Mouse (Mus musculus) G1E (cell line): ENCODE measurements around the gene Colec11. TPM values are rescaled to one million over a fixed set of nuclear protein-coding genes. Genes with fewer than 3 reads are reported as not detected.

Experiments
- ATAC-seq: 2 replicates; pipeline ENCODE4 v1.8.0; 2016; ENCODE audit warnings: mild to moderate bottlenecking; ENCODE audit not compliant: insufficient number of reproducible peaks, poor library complexity, low FRiP score, severe bottlenecking; ENCODE audit errors: extremely low read depth
- DNase-seq: peaks from one replicate; pipeline ENCODE4 v3.0.0; 2012; ENCODE audit warnings: low spot score
- H3K27me3 ChIP-seq: 2 replicates; pipeline ENCODE4 v1.6.1; 2012; ENCODE audit warnings: mild to moderate bottlenecking, low read length, inconsistent platforms; ENCODE audit not compliant: insufficient read depth
- H3K36me3 ChIP-seq: replicated peaks from 2 replicates; pipeline ENCODE3; 2012; ENCODE audit warnings: mild to moderate bottlenecking, inconsistent platforms
- H3K4me1 ChIP-seq: 2 replicates; pipeline ENCODE4 v1.6.1; 2012; ENCODE audit warnings: low read depth, low read length, inconsistent platforms, mixed read lengths; ENCODE audit not compliant: insufficient read depth
- H3K4me3 ChIP-seq: 2 replicates; pipeline ENCODE4 v1.5.1; 2012; ENCODE audit warnings: low read depth, mild to moderate bottlenecking, inconsistent platforms, low read length, moderate library complexity, mixed read lengths
- H3K9me3 ChIP-seq: replicated peaks from 2 replicates; pipeline ENCODE4 v1.6.1; 2012; ENCODE audit warnings: inconsistent platforms
- CTCF ChIP-seq: IDR thresholded peaks from 2 replicates; pipeline ENCODE4 v1.5.1; 2012; ENCODE audit warnings: low read depth, low read length, inconsistent platforms, mixed read lengths
- GATA1 ChIP-seq: IDR thresholded peaks from 2 replicates; pipeline ENCODE4 v1.6.1; 2012; ENCODE audit warnings: borderline replicate concordance, low read length, inconsistent platforms, mixed read lengths
- GATA2 ChIP-seq: IDR thresholded peaks from 2 replicates; pipeline ENCODE4 v1.6.1; 2012; ENCODE audit warnings: low read depth, low read length, inconsistent platforms, borderline replicate concordance
- POLR2AphosphoS5 ChIP-seq: IDR thresholded peaks from 2 replicates; pipeline ENCODE4 v1.6.1; 2012; ENCODE audit warnings: low read depth, low read length, inconsistent platforms; ENCODE audit not compliant: insufficient replicate concordance
- TAL1 ChIP-seq: conservative IDR thresholded peaks from 2 replicates; pipeline ENCODE4 v1.6.1; 2012; ENCODE audit warnings: low read depth, low read length, inconsistent platforms, mixed read lengths
- polyA plus RNA-seq: library from polyadenylated mRNA; stranded (reverse); fragments of >175 nt; gene quantifications from 2 replicates; pipeline ENCODE4 v1.2.3, GENCODE M21; 2012
- total RNA-seq, 2 experiments: library from RNA; stranded (forward) in 1 of 2; stranded (reverse) in 1 of 2; fragments of 200-1000 nt in 1 of 2; fragments of >200 nt in 1 of 2; fragmentation: Nextera tagmentation in 1 of 2; gene quantifications; 2 replicates each; pipeline ENCODE4 v1.2.3; 2014 to 2017

The Colec11 gene
- total and polyA plus RNA-seq, 3 experiments = 0.22 TPM; not detected in 2

GRCm38 (mm10) chr12:28624251-28624650 is 1.1 kb upstream of the Colec11 start:
- H3K27me3 ChIP-seq = peaks cover 32% of the 10 kb centered on the region
- H3K4me1 ChIP-seq = peaks cover 24% of the 10 kb centered on the region
- no peaks in the 10 kb centered on the region for H3K9me3 ChIP-seq
- ATAC-seq = no peak
- DNase-seq = no peak
- H3K36me3 ChIP-seq = peaks cover 12% of the 10 kb centered on the region
- TF ChIP-seq TAL1 = no peak
- TF ChIP-seq GATA1 = no peak
- TF ChIP-seq POLR2AphosphoS5 = no peak
- TF ChIP-seq CTCF = no peak
- no peak for TF ChIP-seq GATA2
- H3K4me3 ChIP-seq = no peak overlapping the region

GRCm38 (mm10) chr12:28622641-28623040 is 536 bp downstream of the Colec11 start:
- Histone ChIP-seq H3K4me1 (peaks cover 14% of the 10 kb centered on the region), H3K9me3 (no peaks in the 10 kb centered on the region), H3K27me3 (peaks cover 34% of the 10 kb centered on the region), H3K4me3 (no peak overlapping the region), H3K36me3 (no peaks in the 10 kb centered on the region)
- DNase-seq = no peak
- ATAC-seq = no peak
- no peak for TF ChIP-seq GATA1
- TF ChIP-seq POLR2AphosphoS5 = no peak
- TF ChIP-seq GATA2 = no peak
- no peak for TF ChIP-seq TAL1
- no peak for TF ChIP-seq CTCF

- Histone ChIP-seq H3K4me3 (no peak overlapping the region), H3K27me3 (peaks cover 37% of the 10 kb centered on the region), H3K9me3 (no peaks in the 10 kb centered on the region), H3K36me3 (no peaks in the 10 kb centered on the region), H3K4me1 (peaks cover 14% of the 10 kb centered on the region)
- TF ChIP-seq CTCF (no peak), POLR2AphosphoS5 (no peak), GATA2 (no peak), TAL1 (no peak), GATA1 (no peak)
- DNase-seq (no peak), ATAC-seq (no peak)
These were observed 1.0 kb downstream of the Colec11 start for GRCm38 (mm10) chr12:28622167-28622532.

- Histone ChIP-seq H3K4me1 (peaks cover 14% of the 10 kb centered on the region), H3K36me3 (no peaks in the 10 kb centered on the region), H3K4me3 (no peak overlapping the region), H3K9me3 (no peaks in the 10 kb centered on the region), H3K27me3 (peaks cover 38% of the 10 kb centered on the region)
- ATAC-seq (no peak), DNase-seq (no peak)
- TF ChIP-seq TAL1 (no peak), GATA1 (no peak), POLR2AphosphoS5 (no peak), GATA2 (no peak), CTCF (no peak)
These were observed 1.6 kb downstream of the Colec11 start for GRCm38 (mm10) chr12:28621451-28622166.

GRCm38 (mm10) chr12:28617297-28617696 is 5.9 kb downstream of the Colec11 start:
- H3K9me3 ChIP-seq = no peaks in the 10 kb centered on the region
- TF ChIP-seq GATA2 = no peak
- no peak for TF ChIP-seq GATA1
- TF ChIP-seq CTCF = no peak
- no peak for TF ChIP-seq POLR2AphosphoS5
- no peak for TF ChIP-seq TAL1
- no peak; the same call in 1 of the 2 replicates for ATAC-seq
- no peaks in the 10 kb centered on the region for H3K36me3 ChIP-seq
- H3K4me3 ChIP-seq = no peak overlapping the region
- peaks cover 9% of the 10 kb centered on the region for H3K4me1 ChIP-seq
- peaks cover 32% of the 10 kb centered on the region for H3K27me3 ChIP-seq
- no peak for DNase-seq

GRCm38 (mm10) chr12:28614401-28614800 is 8.8 kb downstream of the Colec11 start:
- no peak for TF ChIP-seq GATA1
- TF ChIP-seq POLR2AphosphoS5 = no peak
- no peak for TF ChIP-seq GATA2
- TF ChIP-seq TAL1 = no peak
- no peak for TF ChIP-seq CTCF
- DNase-seq (no peak), ATAC-seq (no peak)
- Histone ChIP-seq H3K4me1 (peaks cover 2% of the 10 kb centered on the region; the same call in 1 of the 2 replicates), H3K36me3 (no peaks in the 10 kb centered on the region), H3K27me3 (peaks cover 12% of the 10 kb centered on the region), H3K9me3 (no peaks in the 10 kb centered on the region), H3K4me3 (no peak overlapping the region)
